Mouse (Mus musculus): Measurements from ENCODE around the gene Pou2f3. TPM values are rescaled to one million over a fixed set of nuclear protein-coding genes. Genes with fewer than 3 reads are reported as not detected.

The Pou2f3 gene
- polyA plus RNA-seq, 1 experiment from 2014 or later, result 0.24 TPM

DNA sequence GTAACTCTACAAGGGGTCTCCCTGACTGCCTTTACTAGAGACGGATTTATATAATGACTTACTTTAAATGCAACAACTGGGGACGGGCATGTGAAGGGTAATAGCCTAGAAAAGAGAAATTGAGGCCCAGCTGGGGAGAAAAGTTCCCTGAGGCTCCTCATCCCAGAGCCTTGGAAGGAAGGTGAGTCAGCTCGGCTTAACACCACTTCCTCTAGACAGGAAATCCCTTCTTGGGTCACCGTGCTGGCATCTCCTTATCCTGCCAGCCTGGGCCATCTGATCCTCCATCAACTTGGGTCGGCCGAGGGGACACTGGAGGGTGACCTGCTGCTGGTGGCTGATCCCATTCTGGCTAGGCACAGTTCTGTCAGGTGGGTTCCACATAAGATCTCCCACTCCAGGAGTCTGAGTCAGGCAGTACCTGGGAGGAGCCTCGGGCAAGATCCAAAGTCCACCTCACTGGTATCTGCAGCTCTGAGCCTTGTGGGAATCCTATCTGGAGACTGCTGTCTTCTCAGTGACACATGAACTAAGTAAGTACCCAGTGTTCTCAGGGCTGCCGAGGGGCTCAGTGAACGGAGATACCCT is 16.5 kb upstream of the Pou2f3 start:
- no peak overlapping the region for H3K4me3 ChIP-seq (ENCODE audit: low read length)
- H3K9me3 ChIP-seq (ENCODE audit: control insufficient read depth, low read length), result no peaks in the 10 kb centered on the region
- peak; percentile 73 for ATAC-seq
- peak overlapping the region; percentile 30 for H3K4me2 ChIP-seq (ENCODE audit: low read depth, low read length)
- H3K27me3 ChIP-seq (replicated peaks; ENCODE audit: control insufficient read depth, insufficient read depth, low read length), result no peaks in the 10 kb centered on the region
- peak overlapping the region; percentile 96 for H3K27ac ChIP-seq (ENCODE audit: low read length)
- WGBS, result 44% methylated on average over 9 of the region's 9 CpGs
- H3K9ac ChIP-seq (ENCODE audit: low read depth, low read length), result peak overlapping the region; percentile 59
- H3K4me1 ChIP-seq (ENCODE audit: control insufficient read depth, insufficient read depth, low read length), result peaks cover 69% of the 10 kb centered on the region
- no peaks in the 10 kb centered on the region for H3K36me3 ChIP-seq (ENCODE audit: control insufficient read depth, insufficient read depth, low read length)

DNA sequence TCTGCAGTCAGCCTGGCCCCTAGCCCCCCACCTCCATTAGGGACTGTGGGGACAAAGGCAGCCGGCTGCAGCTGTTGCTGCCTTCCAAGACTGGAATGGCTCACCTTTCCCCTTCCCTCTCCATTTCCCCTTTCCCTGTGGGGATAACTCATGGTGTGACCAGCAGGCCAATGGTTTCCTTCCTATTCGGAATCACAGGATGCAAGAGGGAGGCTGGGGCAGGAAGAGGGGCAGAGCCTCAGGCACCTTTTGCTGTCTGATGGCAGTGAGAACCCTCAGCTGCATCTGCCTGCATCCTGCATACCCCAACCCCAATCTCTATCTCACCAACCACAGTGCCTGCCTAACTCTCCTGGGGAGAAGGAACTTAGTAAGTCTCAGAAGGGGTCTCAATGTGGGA is 15.3 kb upstream of the Pou2f3 start:
- Histone ChIP-seq H3K36me3 (ENCODE audit: control insufficient read depth, insufficient read depth, low read length) (no peaks in the 10 kb centered on the region), H3K4me1 (ENCODE audit: control insufficient read depth, insufficient read depth, low read length) (peaks cover 58% of the 10 kb centered on the region), H3K9me3 (ENCODE audit: control insufficient read depth, low read length) (no peaks in the 10 kb centered on the region), H3K27me3 (replicated peaks; ENCODE audit: control insufficient read depth, insufficient read depth, low read length) (no peaks in the 10 kb centered on the region), H3K9ac (ENCODE audit: low read depth, low read length) (peak overlapping the region; percentile 59), H3K27ac (ENCODE audit: low read length) (peak overlapping the region; percentile 96), H3K4me3 (ENCODE audit: low read length) (no peak overlapping the region), H3K4me2 (ENCODE audit: low read depth, low read length) (0 out of 2 replicates have a peak overlapping the region, but pooled peaks have one; percentile 5)
- 28% methylated on average over 2 of the region's 2 CpGs for WGBS
- ATAC-seq, result no peak

DNA sequence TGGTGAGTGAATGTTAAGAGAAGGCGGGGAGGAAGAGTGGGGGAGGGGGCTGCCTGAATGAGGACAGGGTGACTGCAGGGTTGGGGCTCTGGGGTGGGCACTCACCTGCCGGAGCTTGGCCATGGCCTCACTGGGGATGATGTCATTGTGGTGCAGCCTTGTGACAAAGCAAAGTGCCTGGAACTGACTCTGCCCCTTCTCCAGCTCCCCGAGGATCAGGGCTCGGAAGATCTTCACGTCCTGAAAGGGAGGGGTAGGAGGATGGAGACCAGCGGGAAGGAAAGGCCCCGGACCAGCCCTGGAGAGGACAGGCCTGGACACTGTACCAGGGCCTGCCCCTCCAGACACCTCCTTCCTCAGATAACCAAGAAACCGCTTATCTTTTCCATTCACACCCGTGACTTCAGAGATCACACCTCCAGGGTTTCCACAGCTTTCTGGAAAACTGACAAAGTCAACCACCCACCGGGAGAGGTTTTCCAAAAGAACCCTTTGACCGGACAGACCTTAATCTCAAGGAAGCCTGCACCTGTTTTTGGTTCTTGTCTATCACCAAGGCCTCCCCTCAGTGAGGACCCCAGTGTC is 14.7 kb upstream of the Pou2f3 start:
- ATAC-seq, result no peak
- Histone ChIP-seq H3K36me3 (ENCODE audit: control insufficient read depth, insufficient read depth, low read length) (no peaks in the 10 kb centered on the region), H3K9me3 (ENCODE audit: control insufficient read depth, low read length) (no peaks in the 10 kb centered on the region), H3K9ac (ENCODE audit: low read depth, low read length) (peak overlapping the region; percentile 8; the same call in 1 of the 2 replicates), H3K4me1 (ENCODE audit: control insufficient read depth, insufficient read depth, low read length) (peaks cover 51% of the 10 kb centered on the region), H3K27ac (ENCODE audit: low read length) (peak overlapping the region; percentile 96; the same call in 1 of the 2 replicates), H3K4me2 (ENCODE audit: low read depth, low read length) (no peak overlapping the region; the same call in 1 of the 2 replicates), H3K4me3 (ENCODE audit: low read length) (no peak overlapping the region), H3K27me3 (replicated peaks; ENCODE audit: control insufficient read depth, insufficient read depth, low read length) (no peaks in the 10 kb centered on the region)
- WGBS, result 49% methylated on average over 11 of the region's 11 CpGs

DNA sequence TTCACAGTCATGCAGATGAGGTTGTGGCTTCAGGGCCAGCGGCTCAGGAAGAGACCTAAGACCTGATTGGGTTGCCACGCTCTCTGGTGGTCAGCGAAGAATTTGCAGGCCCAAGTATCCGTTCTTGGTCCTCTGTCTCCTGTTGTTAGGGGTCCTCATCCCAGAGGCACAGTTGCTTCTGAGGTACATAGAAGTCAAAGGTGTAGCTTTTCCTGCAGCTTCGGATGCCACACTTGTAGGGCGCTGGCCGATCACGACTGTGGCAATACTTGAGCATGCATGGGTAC is 12.2 kb upstream of the Pou2f3 start:
- Histone ChIP-seq H3K4me2 (ENCODE audit: low read depth, low read length) (no peak overlapping the region), H3K27me3 (replicated peaks; ENCODE audit: control insufficient read depth, insufficient read depth, low read length) (no peaks in the 10 kb centered on the region), H3K36me3 (ENCODE audit: control insufficient read depth, insufficient read depth, low read length) (no peaks in the 10 kb centered on the region), H3K9me3 (ENCODE audit: control insufficient read depth, low read length) (no peaks in the 10 kb centered on the region), H3K9ac (ENCODE audit: low read depth, low read length) (no peak overlapping the region), H3K4me1 (ENCODE audit: control insufficient read depth, insufficient read depth, low read length) (peaks cover 32% of the 10 kb centered on the region), H3K27ac (ENCODE audit: low read length) (no peak overlapping the region), H3K4me3 (ENCODE audit: low read length) (no peak overlapping the region)
- WGBS, result 60% methylated on average over 8 of the region's 8 CpGs
- ATAC-seq, result no peak

DNA sequence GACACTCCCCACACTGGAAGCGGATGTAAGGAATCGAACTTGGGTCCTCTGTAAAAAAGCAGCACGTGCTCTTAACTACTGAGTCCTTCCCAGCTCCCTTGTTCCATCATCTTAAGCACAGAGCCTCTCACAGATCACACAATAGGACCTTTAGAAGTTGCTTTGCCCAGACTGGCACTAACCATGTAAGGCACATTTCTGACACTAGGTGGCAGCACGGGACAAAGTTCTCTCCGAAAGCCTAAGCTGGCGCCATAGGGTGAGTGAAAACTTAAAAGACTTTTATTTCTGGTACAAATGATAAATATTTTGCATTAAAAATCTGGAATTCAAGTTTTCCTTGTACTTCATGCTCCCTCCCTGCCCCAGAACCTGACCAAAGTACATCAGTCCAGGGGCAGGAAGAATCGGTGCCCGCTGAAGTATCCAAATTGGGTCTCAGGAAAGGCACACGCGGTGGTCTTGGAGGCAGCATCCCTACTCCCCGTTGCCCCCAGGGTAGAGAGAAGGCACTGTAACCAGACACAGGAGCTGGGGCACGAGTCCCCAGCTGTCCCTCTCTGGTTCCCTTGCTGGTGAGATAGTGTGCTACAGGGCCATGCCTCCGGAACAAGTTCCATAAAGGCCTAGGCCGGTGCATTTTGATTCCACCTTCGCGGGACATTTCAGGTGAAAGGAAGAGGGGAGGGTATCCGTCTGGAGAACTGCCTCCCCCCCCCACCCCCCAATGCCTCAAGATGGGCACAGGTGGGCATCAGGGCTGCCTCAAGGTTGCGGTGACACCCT is 11.7 kb upstream of the Pou2f3 start:
- H3K27ac ChIP-seq (ENCODE audit: low read length), result no peak overlapping the region
- 46% methylated on average over 18 of the region's 18 CpGs for WGBS
- no peaks in the 10 kb centered on the region for H3K27me3 ChIP-seq (replicated peaks; ENCODE audit: control insufficient read depth, insufficient read depth, low read length)
- H3K4me2 ChIP-seq (ENCODE audit: low read depth, low read length), result no peak overlapping the region
- peaks cover 26% of the 10 kb centered on the region for H3K4me1 ChIP-seq (ENCODE audit: control insufficient read depth, insufficient read depth, low read length)
- no peaks in the 10 kb centered on the region for H3K36me3 ChIP-seq (ENCODE audit: control insufficient read depth, insufficient read depth, low read length)
- no peak overlapping the region for H3K4me3 ChIP-seq (ENCODE audit: low read length)
- no peaks in the 10 kb centered on the region for H3K9me3 ChIP-seq (ENCODE audit: control insufficient read depth, low read length)
- ATAC-seq, result peak; percentile 19; the same call in 1 of the 2 replicates
- no peak overlapping the region for H3K9ac ChIP-seq (ENCODE audit: low read depth, low read length)

DNA sequence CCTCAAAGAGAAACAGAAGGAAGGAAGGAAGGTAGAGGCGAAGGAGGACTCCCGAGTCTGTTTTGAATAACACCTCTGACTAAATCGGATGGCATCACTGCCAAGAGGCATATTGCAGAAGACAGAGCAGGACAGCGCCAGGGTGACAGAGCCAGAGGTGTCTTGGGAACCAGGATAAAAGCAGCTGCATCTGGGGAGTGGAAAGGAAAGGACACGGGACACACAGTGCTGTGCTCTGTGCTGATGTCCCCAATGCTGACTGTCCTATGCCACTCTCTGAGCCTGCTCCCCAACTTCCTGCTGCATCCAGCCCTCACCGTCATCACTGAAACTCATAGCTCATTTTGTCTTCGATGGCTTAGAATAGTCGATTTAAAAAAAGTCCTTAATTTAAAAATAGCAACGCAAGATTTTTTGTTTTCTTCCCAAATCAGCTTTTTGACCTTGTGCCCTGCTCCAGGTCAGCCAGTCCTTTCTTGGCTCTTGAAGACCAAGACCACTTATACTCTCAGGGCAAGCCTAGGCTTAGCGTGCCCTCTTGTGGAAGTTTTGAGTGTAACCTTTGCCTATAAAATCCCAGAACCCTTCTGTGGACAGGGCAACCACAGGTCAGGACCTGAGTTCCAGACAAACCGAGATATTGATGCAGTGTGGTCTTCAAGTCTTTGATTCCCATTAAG is 742 bp upstream of the Pou2f3 start:
- peak overlapping the region; percentile 54 for H3K27ac ChIP-seq (ENCODE audit: low read length)
- peak overlapping the region; percentile 33 for H3K4me2 ChIP-seq (ENCODE audit: low read depth, low read length)
- no peaks in the 10 kb centered on the region for H3K9me3 ChIP-seq (ENCODE audit: control insufficient read depth, low read length)
- no peak overlapping the region for H3K4me3 ChIP-seq (ENCODE audit: low read length)
- WGBS, result 27% methylated on average over 11 of the region's 11 CpGs
- H3K4me1 ChIP-seq (ENCODE audit: control insufficient read depth, insufficient read depth, low read length), result peaks cover 15% of the 10 kb centered on the region
- H3K27me3 ChIP-seq (replicated peaks; ENCODE audit: control insufficient read depth, insufficient read depth, low read length), result no peaks in the 10 kb centered on the region; the same call in 1 of the 2 replicates
- no peak overlapping the region for H3K9ac ChIP-seq (ENCODE audit: low read depth, low read length)
- H3K36me3 ChIP-seq (ENCODE audit: control insufficient read depth, insufficient read depth, low read length), result no peaks in the 10 kb centered on the region
- ATAC-seq, result peak; percentile 31

DNA sequence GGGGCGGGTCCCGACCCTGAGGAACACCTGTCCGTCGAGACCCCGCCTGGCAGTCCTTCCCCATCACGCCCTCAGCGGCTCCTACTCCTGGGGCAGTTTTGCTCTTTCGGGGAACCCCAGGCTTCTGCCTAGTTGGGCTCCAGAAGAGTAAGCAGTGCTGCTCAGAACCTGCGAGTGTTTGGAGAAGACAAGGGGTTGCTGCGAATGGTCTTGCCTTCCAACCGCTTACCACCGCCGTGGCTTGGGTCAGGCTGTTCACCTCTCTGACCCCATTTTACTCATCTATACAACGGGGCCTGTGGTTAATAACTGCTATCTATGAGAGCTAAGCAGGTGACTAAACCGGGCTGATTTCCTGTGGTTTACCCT is 4.2 kb downstream of the Pou2f3 start:
- Histone ChIP-seq H3K27me3 (replicated peaks; ENCODE audit: control insufficient read depth, insufficient read depth, low read length) (peaks cover 11% of the 10 kb centered on the region), H3K4me3 (ENCODE audit: low read length) (peak overlapping the region; percentile 47), H3K4me2 (ENCODE audit: low read depth, low read length) (peak overlapping the region; percentile 88), H3K9ac (ENCODE audit: low read depth, low read length) (peak overlapping the region; percentile 65), H3K27ac (ENCODE audit: low read length) (no peak overlapping the region), H3K9me3 (ENCODE audit: control insufficient read depth, low read length) (no peaks in the 10 kb centered on the region), H3K36me3 (ENCODE audit: control insufficient read depth, insufficient read depth, low read length) (no peaks in the 10 kb centered on the region), H3K4me1 (ENCODE audit: control insufficient read depth, insufficient read depth, low read length) (peaks cover 26% of the 10 kb centered on the region)
- ATAC-seq, result 0 out of 2 replicates have a peak, but pooled peaks have one; percentile 4
- WGBS, result 6% methylated on average over 15 of the region's 15 CpGs

DNA sequence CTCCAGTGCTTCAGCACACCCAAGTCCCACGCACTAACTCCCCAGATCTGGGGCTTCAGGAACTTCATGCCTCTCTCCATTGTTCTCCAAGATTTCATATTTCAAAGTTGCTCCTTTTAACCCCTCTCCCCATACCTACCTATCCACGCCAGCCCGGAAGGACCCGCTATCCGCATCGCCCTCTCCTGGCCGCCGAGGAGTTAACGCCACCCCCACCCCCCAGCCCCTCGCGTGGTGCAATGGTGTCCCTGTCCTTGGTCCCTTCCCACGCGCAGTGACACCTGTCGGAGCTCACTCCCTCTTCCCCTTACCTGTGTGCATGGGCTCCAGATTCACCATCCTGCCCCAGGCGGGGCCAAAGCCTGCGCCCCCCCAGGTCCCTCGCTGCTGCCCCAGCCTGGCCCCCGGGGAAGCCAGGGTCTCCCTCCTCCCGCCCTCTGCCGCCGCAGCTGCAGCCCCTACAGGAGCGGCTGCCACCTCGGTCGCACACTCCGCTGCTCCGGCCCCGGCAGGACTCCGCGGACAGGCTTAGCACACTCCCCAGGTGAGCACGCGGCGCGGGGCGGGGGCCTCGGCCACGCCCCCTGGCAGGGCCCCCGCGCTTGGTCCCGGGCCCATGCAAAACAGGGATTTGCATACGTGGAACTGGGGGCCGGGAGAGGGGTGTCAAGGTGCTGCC is 4.7 kb downstream of the Pou2f3 start:
- Histone ChIP-seq H3K27ac (ENCODE audit: low read length) (no peak overlapping the region), H3K4me1 (ENCODE audit: control insufficient read depth, insufficient read depth, low read length) (peaks cover 21% of the 10 kb centered on the region), H3K4me3 (ENCODE audit: low read length) (peak overlapping the region; percentile 47), H3K9me3 (ENCODE audit: control insufficient read depth, low read length) (no peaks in the 10 kb centered on the region), H3K36me3 (ENCODE audit: control insufficient read depth, insufficient read depth, low read length) (no peaks in the 10 kb centered on the region), H3K9ac (ENCODE audit: low read depth, low read length) (peak overlapping the region; percentile 65), H3K4me2 (ENCODE audit: low read depth, low read length) (peak overlapping the region; percentile 88), H3K27me3 (replicated peaks; ENCODE audit: control insufficient read depth, insufficient read depth, low read length) (peaks cover 11% of the 10 kb centered on the region)
- WGBS, result 3% methylated on average over 41 of the region's 41 CpGs
- ATAC-seq, result peak; percentile 56

DNA sequence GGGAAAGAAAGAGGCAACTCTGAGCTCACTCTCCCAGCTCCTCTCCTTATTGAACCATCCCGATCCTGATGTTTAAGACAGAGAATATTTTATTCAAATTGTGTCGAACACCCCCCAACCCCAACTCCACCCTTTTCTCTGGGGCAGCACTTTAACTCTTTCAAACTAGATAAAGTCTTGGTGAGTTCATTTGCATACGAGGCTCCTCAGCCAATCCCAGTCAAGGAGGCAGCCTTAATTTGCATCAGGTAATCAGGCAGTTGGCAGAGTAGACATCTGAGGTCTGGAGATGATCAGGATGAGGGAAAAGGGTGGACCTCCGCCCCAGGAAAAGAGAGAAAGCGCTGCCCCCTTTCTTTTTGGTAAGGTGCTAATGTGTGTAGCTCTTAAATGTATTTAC is 10.0 kb downstream of the Pou2f3 start:
- no peak overlapping the region for H3K4me2 ChIP-seq (ENCODE audit: low read depth, low read length)
- H3K27ac ChIP-seq (ENCODE audit: low read length), result no peak overlapping the region
- no peak overlapping the region for H3K4me3 ChIP-seq (ENCODE audit: low read length)
- ATAC-seq, result no peak
- no peak overlapping the region for H3K9ac ChIP-seq (ENCODE audit: low read depth, low read length)
- H3K36me3 ChIP-seq (ENCODE audit: control insufficient read depth, insufficient read depth, low read length), result no peaks in the 10 kb centered on the region
- peaks cover 3% of the 10 kb centered on the region for H3K4me1 ChIP-seq (ENCODE audit: control insufficient read depth, insufficient read depth, low read length)
- 19% methylated on average over 5 of the region's 5 CpGs for WGBS
- peaks cover 5% of the 10 kb centered on the region for H3K27me3 ChIP-seq (replicated peaks; ENCODE audit: control insufficient read depth, insufficient read depth, low read length)
- H3K9me3 ChIP-seq (ENCODE audit: control insufficient read depth, low read length), result no peaks in the 10 kb centered on the region
